Mouse (Mus musculus) midbrain, embryonic 14.5 days (tissue): Measurements from ENCODE around the gene Adam23. TPM values are rescaled to one million over a fixed set of nuclear protein-coding genes. Genes with fewer than 3 reads are reported as not detected.

Experiments
- ATAC-seq: fragments of 200-750 bp; cut with Nextera tagmentation; 2 replicates; pipeline ENCODE4 v1.8.0; 2017; ENCODE audit warnings: moderate number of reproducible peaks, moderate library complexity; ENCODE audit not compliant: low FRiP score, low TSS enrichment
- DNase-seq: peaks from one replicate; pipeline ENCODE4 v3.0.0-alpha.2; 2015
- H3K27ac ChIP-seq: fragments of 300-500 bp; sonication (generic); replicated peaks from 2 replicates; pipeline ENCODE4 v1.5.1; 2014; ENCODE audit warnings: mild to moderate bottlenecking, low read depth, low read length, moderate library complexity
- H3K27me3 ChIP-seq: fragments of 300-500 bp; sonication (generic); 2 replicates; pipeline ENCODE4 v1.6.1; 2014; ENCODE audit warnings: low read length, control low read depth, mixed read lengths; ENCODE audit not compliant: control insufficient read depth, insufficient read depth
- H3K36me3 ChIP-seq: fragments of 300-500 bp; sonication (generic); 2 replicates; pipeline ENCODE4 v1.6.1; 2014; ENCODE audit warnings: low read length, control low read depth; ENCODE audit not compliant: control insufficient read depth, insufficient read depth
- H3K4me1 ChIP-seq: fragments of 300-500 bp; sonication (generic); 2 replicates; pipeline ENCODE4 v1.6.1; 2014; ENCODE audit warnings: mild to moderate bottlenecking, antibody characterized with exemption, low read length, control low read depth; ENCODE audit not compliant: control insufficient read depth, insufficient read depth
- H3K4me2 ChIP-seq: fragments of 300-500 bp; sonication (generic); 2 replicates; pipeline ENCODE4 v1.6.1; 2014; ENCODE audit warnings: mild to moderate bottlenecking, low read length, moderate library complexity
- H3K4me3 ChIP-seq: fragments of 300-500 bp; sonication (generic); replicated peaks from 2 replicates; pipeline ENCODE4 v1.5.1; 2014; ENCODE audit warnings: low read depth, low read length
- H3K9ac ChIP-seq: fragments of 300-500 bp; sonication (generic); replicated peaks from 2 replicates; pipeline ENCODE4 v1.6.1; 2014; ENCODE audit warnings: mild to moderate bottlenecking, low read length, moderate library complexity
- H3K9me3 ChIP-seq: fragments of 300-500 bp; sonication (generic); 2 replicates; pipeline ENCODE4 v1.6.1; 2016; ENCODE audit warnings: low read length, control low read depth, mixed read lengths; ENCODE audit not compliant: control insufficient read depth
- WGBS: fragments of 180-500 bp; shearing (Covaris S2); extraction: QIAGEN DNeasy Blood & Tissue Kit; methylation state at CpG from one replicate; pipeline ENCODE4 v1.1.7; 2014; 5-methylcytosine and 5-hydroxymethylcytosine counted together
- polyA plus RNA-seq: library from polyadenylated mRNA; unstranded; fragments of >200 nt; fragmentation: Nextera tagmentation; extraction: Ambion mirVana; gene quantifications from 2 replicates; pipeline ENCODE4 v1.2.1, GENCODE M21; 2014

Adam23 gene
- polyA plus RNA-seq, 1 experiment from 2014 or later, result 16.8 TPM

DNA sequence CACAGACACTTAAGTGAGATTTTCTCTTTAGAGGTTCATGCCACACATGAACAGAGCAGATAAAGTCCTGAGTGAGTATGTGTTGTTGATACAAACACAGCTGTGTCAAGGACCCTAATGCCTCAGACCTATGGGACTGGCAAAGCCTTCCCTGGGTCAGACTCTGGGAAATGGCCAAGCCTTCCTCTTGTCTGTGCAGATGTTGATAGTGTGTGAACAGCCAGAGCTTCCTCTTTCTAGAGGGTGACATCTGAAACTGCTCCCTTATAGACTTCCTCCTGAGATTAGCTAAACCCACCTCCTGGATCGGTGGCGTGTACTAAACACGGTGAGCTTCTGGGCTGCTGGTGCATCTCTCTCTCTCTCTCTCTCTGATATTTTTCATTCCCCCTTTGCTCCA, 8.2 kb upstream of the Adam23 start:
- H3K27me3 ChIP-seq, result no peaks in the 10 kb centered on the region
- no peaks in the 10 kb centered on the region for H3K36me3 ChIP-seq
- no peak overlapping the region for H3K27ac ChIP-seq
- no peaks in the 10 kb centered on the region for H3K4me1 ChIP-seq
- no peak for ATAC-seq
- H3K9me3 ChIP-seq, result no peaks in the 10 kb centered on the region
- no peak overlapping the region for H3K4me3 ChIP-seq
- no peak for DNase-seq
- no peak overlapping the region for H3K4me2 ChIP-seq
- WGBS, result 45% methylated on average over 3 of the region's 3 CpGs
- no peak overlapping the region for H3K9ac ChIP-seq

DNA sequence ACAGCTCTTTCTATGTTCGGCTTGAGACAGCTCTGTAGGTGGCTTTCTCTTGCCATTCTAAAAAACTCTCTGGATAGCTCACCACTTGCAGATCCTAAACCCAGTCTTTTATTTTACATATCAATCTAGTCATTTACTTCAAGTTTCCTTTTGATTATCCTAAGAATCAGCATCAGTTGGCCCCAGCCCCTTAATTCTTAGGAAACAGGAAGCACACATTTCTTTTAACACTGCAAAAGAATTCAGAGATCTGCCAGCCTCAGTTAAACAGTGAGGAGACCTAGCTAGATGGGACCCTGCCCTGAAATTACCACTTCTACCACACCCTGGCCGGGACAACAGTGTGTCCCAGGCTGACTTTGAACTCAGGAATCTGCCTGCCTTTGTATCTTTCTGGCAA, 3.5 kb upstream of the Adam23 start:
- Histone ChIP-seq H3K9ac (no peak overlapping the region), H3K27ac (no peak overlapping the region), H3K9me3 (no peaks in the 10 kb centered on the region), H3K4me2 (no peak overlapping the region), H3K4me1 (0 out of 2 replicates have a peak, but pooled peaks cover 4% of the 10 kb centered on the region), H3K27me3 (no peaks in the 10 kb centered on the region), H3K36me3 (no peaks in the 10 kb centered on the region), H3K4me3 (no peak overlapping the region)
- WGBS, result 39% methylated on average over 2 of the region's 2 CpGs
- ATAC-seq (no peak), DNase-seq (no peak)

DNA sequence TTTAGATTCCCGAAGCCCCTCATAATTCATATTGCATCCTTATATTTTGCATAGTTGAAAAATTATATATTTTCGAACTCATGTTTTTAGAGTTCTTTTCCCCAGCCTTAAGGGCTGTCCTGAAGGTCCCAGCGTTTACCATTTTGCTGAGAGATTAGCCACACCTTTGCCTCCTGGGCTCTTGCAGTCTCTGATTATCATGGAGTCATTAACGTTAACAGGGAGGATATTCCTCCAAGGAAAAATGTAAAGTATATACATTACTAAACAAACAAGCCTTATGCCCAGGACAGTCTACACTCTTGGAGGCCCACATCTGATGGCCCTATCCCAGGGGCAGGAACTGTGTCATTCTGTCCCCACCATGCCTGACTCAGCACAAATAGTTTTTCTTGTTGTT, 3.1 kb upstream of the Adam23 start:
- ATAC-seq (no peak), DNase-seq (no peak)
- H3K4me3 ChIP-seq, result no peak overlapping the region
- no peaks in the 10 kb centered on the region for H3K9me3 ChIP-seq
- H3K36me3 ChIP-seq, result no peaks in the 10 kb centered on the region
- no peak overlapping the region for H3K27ac ChIP-seq
- no peaks in the 10 kb centered on the region for H3K27me3 ChIP-seq
- H3K9ac ChIP-seq, result no peak overlapping the region
- no peak overlapping the region for H3K4me2 ChIP-seq
- WGBS, result 80% methylated on average over 4 of the region's 4 CpGs
- 0 out of 2 replicates have a peak, but pooled peaks cover 4% of the 10 kb centered on the region for H3K4me1 ChIP-seq

DNA sequence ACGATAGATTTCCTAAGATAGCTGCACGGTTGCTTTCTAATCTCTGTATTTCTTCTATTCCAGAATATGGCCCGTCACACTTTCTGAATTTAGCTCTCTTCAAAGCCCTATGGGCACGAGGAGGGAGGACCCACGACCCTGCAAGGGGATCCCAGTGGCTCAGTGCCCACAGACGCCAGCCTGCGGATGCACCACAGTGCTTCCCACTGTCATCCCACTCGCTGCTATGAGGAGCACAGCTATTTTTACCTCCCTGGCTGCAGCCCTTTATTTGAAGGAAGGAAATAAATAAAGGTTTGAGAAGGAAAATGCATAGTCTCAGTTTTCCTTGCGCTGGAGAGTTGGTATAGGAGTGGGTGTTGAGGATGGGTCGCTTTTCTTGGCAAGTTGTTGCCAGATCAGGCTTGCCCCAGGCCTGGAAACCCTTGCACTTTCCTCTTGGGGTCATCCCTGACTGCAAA, 512 bp upstream of the Adam23 start:
- Histone ChIP-seq H3K4me1 (0 out of 2 replicates have a peak, but pooled peaks cover 4% of the 10 kb centered on the region), H3K4me2 (peak overlapping the region; percentile 66), H3K27me3 (no peaks in the 10 kb centered on the region), H3K27ac (peak overlapping the region; percentile 76), H3K9ac (peak overlapping the region; percentile 92), H3K4me3 (peak overlapping the region; percentile 79), H3K9me3 (no peaks in the 10 kb centered on the region), H3K36me3 (no peaks in the 10 kb centered on the region)
- ATAC-seq, result peak; percentile 64
- DNase-seq, result no peak
- WGBS, result 50% methylated on average over 10 of the region's 10 CpGs

DNA sequence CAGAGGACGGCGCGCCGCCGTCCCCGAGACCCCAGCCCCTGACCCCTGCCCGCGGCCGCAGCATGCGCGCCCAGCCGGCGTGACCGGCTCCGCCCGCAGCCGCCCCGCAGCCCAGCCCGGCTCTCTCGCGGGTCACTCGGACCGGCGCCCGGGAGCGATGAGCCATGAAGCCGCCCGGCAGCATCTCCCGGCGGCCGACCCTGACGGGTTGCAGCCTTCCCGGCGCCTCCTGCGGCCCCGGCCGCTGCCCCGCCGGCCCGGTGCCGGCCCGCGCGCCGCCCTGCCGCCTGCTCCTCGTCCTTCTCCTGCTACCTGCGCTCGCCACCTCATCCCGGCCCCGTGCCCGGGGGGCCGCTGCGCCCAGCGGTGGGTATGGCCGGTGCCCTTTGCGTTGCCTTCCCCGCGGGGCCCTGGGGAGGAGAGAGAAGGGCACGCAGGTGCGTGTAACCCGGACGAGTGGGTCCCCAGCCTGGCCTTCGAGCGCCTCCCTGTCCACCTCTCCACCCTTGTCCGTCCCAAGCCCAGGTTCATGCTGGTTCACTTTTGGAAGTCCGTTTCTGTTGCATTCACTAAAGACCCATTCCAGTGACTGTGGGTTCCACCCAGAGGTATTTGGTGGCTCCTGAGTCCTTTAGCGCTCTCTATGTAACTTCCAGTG, 485 bp downstream of the Adam23 start:
- ATAC-seq (peak; percentile 77), DNase-seq (peak; percentile 52)
- H3K4me1 ChIP-seq, result 0 out of 2 replicates have a peak, but pooled peaks cover 4% of the 10 kb centered on the region
- WGBS, result under 1% methylated on average over 67 of the region's 68 CpGs
- H3K27me3 ChIP-seq, result no peaks in the 10 kb centered on the region
- peak overlapping the region; percentile 92 for H3K9ac ChIP-seq
- peak overlapping the region; percentile 79 for H3K4me3 ChIP-seq
- H3K27ac ChIP-seq, result peak overlapping the region; percentile 76
- H3K36me3 ChIP-seq, result no peaks in the 10 kb centered on the region
- H3K9me3 ChIP-seq, result no peaks in the 10 kb centered on the region
- H3K4me2 ChIP-seq, result peak overlapping the region; percentile 66

DNA sequence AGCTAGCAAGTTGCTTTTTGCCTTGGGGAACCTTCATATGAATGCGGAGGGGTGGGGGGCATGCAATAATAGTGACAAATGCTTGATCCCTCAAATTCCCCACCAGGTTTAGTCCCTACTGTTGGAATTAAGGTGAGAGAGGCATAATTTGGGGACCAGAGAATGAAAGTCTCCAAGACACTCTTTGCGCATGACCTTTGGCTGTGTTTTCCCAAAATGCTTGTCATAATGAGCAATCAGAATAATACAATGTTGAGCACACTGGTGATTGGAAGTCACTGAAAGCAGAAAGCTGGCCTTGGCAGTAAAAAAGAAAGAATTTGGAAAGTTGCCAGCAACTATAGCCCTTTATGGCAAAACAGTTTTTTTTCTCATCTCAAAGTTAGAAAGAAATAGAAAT, 1.0 kb downstream of the Adam23 start:
- peak overlapping the region; percentile 92 for H3K9ac ChIP-seq
- H3K27ac ChIP-seq, result no peak overlapping the region; the same call in 1 of the 2 replicates
- no peaks in the 10 kb centered on the region for H3K27me3 ChIP-seq
- H3K36me3 ChIP-seq, result no peaks in the 10 kb centered on the region
- 0 out of 2 replicates have a peak, but pooled peaks cover 4% of the 10 kb centered on the region for H3K4me1 ChIP-seq
- H3K9me3 ChIP-seq, result no peaks in the 10 kb centered on the region
- WGBS, result 64% methylated on average over 2 of the region's 2 CpGs
- H3K4me2 ChIP-seq, result peak overlapping the region; percentile 66
- no peak for ATAC-seq
- peak; percentile 18 for DNase-seq
- H3K4me3 ChIP-seq, result peak overlapping the region; percentile 79

DNA sequence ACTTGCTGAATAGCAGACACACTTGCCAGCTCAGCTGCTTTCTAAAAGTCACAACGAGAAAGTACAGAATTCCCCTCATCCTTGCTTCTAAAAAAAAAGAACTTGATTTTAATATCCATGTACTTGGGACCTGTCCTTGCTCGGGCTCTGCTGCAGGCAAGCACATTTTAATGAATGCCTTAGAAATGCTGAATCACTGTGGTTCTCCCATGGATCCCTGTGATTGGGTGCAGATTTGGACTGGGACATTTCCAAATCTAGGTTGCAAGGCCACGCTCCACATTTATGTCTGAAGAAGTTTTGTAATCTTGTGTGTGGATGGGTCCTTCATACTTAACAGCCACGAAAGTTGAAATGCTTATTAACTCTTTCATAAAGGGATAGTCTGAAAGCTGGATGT, 4.4 kb downstream of the Adam23 start:
- no peak for DNase-seq
- ATAC-seq, result no peak
- Histone ChIP-seq H3K4me3 (no peak overlapping the region), H3K4me1 (0 out of 2 replicates have a peak, but pooled peaks cover 4% of the 10 kb centered on the region), H3K27me3 (no peaks in the 10 kb centered on the region), H3K9ac (no peak overlapping the region), H3K9me3 (no peaks in the 10 kb centered on the region), H3K4me2 (no peak overlapping the region), H3K36me3 (no peaks in the 10 kb centered on the region), H3K27ac (no peak overlapping the region)
- 83% methylated on average over 4 of the region's 4 CpGs for WGBS

DNA sequence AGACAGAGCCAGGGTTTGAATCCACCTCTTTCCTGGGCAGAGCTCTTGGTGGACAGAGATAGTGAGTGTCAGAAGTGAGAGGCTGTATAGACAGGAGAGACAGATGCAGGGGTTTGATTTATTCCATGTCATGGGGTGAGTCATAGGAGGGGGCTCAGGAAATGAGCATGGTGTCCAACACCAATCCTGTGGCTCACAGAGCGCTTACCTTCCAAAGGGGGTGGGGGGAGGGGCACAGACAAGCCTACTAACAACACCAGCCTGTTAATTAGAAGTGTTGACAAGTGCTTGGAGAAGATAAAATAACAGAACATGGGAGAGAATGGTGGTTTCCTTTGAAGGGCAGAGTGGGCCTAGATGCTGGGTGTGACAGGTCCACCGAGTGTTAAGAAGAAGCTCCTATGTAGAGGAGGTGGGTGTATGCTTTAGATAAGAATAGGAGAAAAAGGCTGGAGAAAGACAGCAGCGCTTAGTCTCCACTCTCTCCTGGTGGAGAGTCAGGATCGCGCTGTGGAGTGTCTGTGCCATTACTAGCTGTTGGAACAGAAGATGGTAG, 7.7 kb downstream of the Adam23 start:
- Histone ChIP-seq H3K4me1 (no peaks in the 10 kb centered on the region), H3K9ac (no peak overlapping the region), H3K9me3 (no peaks in the 10 kb centered on the region), H3K27ac (no peak overlapping the region), H3K27me3 (no peaks in the 10 kb centered on the region), H3K4me3 (no peak overlapping the region), H3K36me3 (no peaks in the 10 kb centered on the region), H3K4me2 (no peak overlapping the region)
- WGBS, result 90% methylated on average over 5 of the region's 5 CpGs
- no peak for ATAC-seq
- DNase-seq, result no peak
